Mouse (Mus musculus): ENCODE data around the gene Lypd9. TPM values are rescaled to one million over a fixed set of nuclear protein-coding genes. Genes with fewer than 3 reads are reported as not detected.
"Not testable (repeated sequence)": the region's sequence is repeated elsewhere in the genome, so short reads cannot be mapped to it uniquely, and the experiment has no call there.

Lypd9 gene
- not detected in 2 replicates for total RNA-seq (2021)
- long read RNA-seq, result 0 reads

GRCm38 (mm10) chr11:58452759-58453158 lies at the start of gene Lypd9:
Gene Lypd9 (minus strand): TSS chr11:58452923.
- no peak for DNase-seq

- DNase-seq, result not testable (repeated sequence)
Measured at GRCm38 (mm10) chr11:58502472-58502871, 49.7 kb upstream of the Lypd9 start, which contains the start of gene Olfr331. Gene Olfr331 (minus strand): TSS chr11:58502572.

- no peak for DNase-seq
Measured at GRCm38 (mm10) chr11:58499290-58499689, 46.6 kb upstream of the Lypd9 start.

- no peak for DNase-seq
Measured at GRCm38 (mm10) chr11:58498761-58499160, 46.0 kb upstream of the Lypd9 start.

- no peak for DNase-seq
Measured at GRCm38 (mm10) chr11:58492455-58492854, 39.7 kb upstream of the Lypd9 start, which contains the start of gene Olfr332. Gene Olfr332 (minus strand): TSS chr11:58492555.

GRCm38 (mm10) chr11:58462170-58462569 lies 9.4 kb upstream of the Lypd9 start, which contains the start of gene Olfr30:
Gene Olfr30 (minus strand): TSS chr11:58462270.
- DNase-seq, result no peak

- no peak for DNase-seq
Measured at GRCm38 (mm10) chr11:58453592-58453991, 869 bp upstream of the Lypd9 start.

GRCm38 (mm10) chr11:58437866-58438265 lies 14.9 kb downstream of the Lypd9 start:
- DNase-seq, result no peak

GRCm38 (mm10) chr11:58432259-58432658 lies 20.5 kb downstream of the Lypd9 start, which contains the start of gene Gm12253:
Gene Gm12253 (plus strand): TSS chr11:58432559.
- DNase-seq, result no peak

- no peak for DNase-seq
Measured at GRCm38 (mm10) chr11:58420815-58421214, 31.9 kb downstream of the Lypd9 start, which contains the start of gene 1810065E05Rik. Gene 1810065E05Rik (plus strand): TSS chr11:58421111.

- no peak for DNase-seq
Measured at GRCm38 (mm10) chr11:58418336-58418735, 34.4 kb downstream of the Lypd9 start.

GRCm38 (mm10) chr11:58408066-58408465 lies 44.7 kb downstream of the Lypd9 start:
- no peak for DNase-seq

GRCm38 (mm10) chr11:58400655-58401054 lies 52.1 kb downstream of the Lypd9 start:
- no peak for DNase-seq

GRCm38 (mm10) chr11:58399985-58400645 lies 52.6 kb downstream of the Lypd9 start:
- no peak for DNase-seq

Other genes starting within 250 kb of the Lypd9 start
- gene 4930438A08Rik, start 178.1 kb downstream of the Lypd9 start, total RNA-seq (2021), result not detected in 2 replicates
- gene Zfp692, start 145.9 kb downstream of the Lypd9 start, total RNA-seq (2021), result 14.4 and 17.3 TPM in 2 replicates
- 53.1 and 53.4 TPM in 2 replicates for gene Zfp672, start 122.6 kb downstream of the Lypd9 start, total RNA-seq (2021)
- gene Sh3bp5l, start 122.2 kb downstream of the Lypd9 start, total RNA-seq (2021), result 41.7 and 64.5 TPM in 2 replicates
- gene Lypd8, start 73.9 kb downstream of the Lypd9 start, total RNA-seq (2021), result not detected in 2 replicates
- gene 1810065E05Rik, start 31.8 kb downstream of the Lypd9 start, total RNA-seq (2021), result not detected in 2 replicates
- not detected in 2 replicates for gene Gm12253, start 20.4 kb downstream of the Lypd9 start, total RNA-seq (2021)
- not detected in 2 replicates for gene Olfr30, start 9.3 kb upstream of the Lypd9 start, total RNA-seq (2021)
- gene Olfr332, start 39.6 kb upstream of the Lypd9 start, total RNA-seq (2021), result not detected in 2 replicates
- gene Olfr331, start 49.6 kb upstream of the Lypd9 start, total RNA-seq (2021), result not detected in 2 replicates
- 1.5 TPM in 1 of 2 replicates, not detected in the other for gene Olfr330, start 81.9 kb upstream of the Lypd9 start, total RNA-seq (2021)
- 1.2 TPM in 1 of 2 replicates, not detected in the other for gene Olfr329-ps, start 93.5 kb upstream of the Lypd9 start, total RNA-seq (2021)
- gene Olfr328, start 102.7 kb upstream of the Lypd9 start, total RNA-seq (2021), result 0.36 TPM in 1 of 2 replicates, not detected in the other
- not detected in 2 replicates for gene Olfr224, start 117.6 kb upstream of the Lypd9 start, total RNA-seq (2021)
- gene Olfr325, start 124.8 kb upstream of the Lypd9 start, total RNA-seq (2021), result not detected in 2 replicates
- not detected in 2 replicates for gene Olfr324, start 142.2 kb upstream of the Lypd9 start, total RNA-seq (2021)
- not detected in 2 replicates for gene 2210407C18Rik, start 163.2 kb upstream of the Lypd9 start, total RNA-seq (2021)
- gene Olfr323, start 177.6 kb upstream of the Lypd9 start, total RNA-seq (2021), result not detected in 2 replicates
- gene Trim58, start 187.5 kb upstream of the Lypd9 start, total RNA-seq (2021), result not detected in 2 replicates
- gene Olfr322, start 205.9 kb upstream of the Lypd9 start, total RNA-seq (2021), result not detected in 2 replicates
- gene Olfr320, start 228.2 kb upstream of the Lypd9 start, total RNA-seq (2021), result not detected in 2 replicates
- not detected in 2 replicates for gene Olfr319, start 246.2 kb upstream of the Lypd9 start, total RNA-seq (2021)